Mouse (Mus musculus) liver, embryonic 16.5 days (tissue): ENCODE measurements around the gene Atp2b2. TPM values are rescaled to one million over a fixed set of nuclear protein-coding genes. Genes with fewer than 3 reads are reported as not detected.
A peak's percentile ranks its signal among the peaks of the same experiment; 100 is the strongest.

ENCODE experiments used
- ATAC-seq: fragments of 200-750 bp; cut with Nextera tagmentation; 2 replicates; pipeline ENCODE4 v1.8.0; 2017; ENCODE audit warnings: low read depth, mild to moderate bottlenecking, moderate number of reproducible peaks, moderate library complexity
- H3K27ac ChIP-seq: fragments of 300-500 bp; sonication (generic); 2 replicates; pipeline ENCODE4 v1.5.1; 2014; ENCODE audit warnings: mild to moderate bottlenecking, low read length
- H3K27me3 ChIP-seq: fragments of 300-500 bp; sonication (generic); 2 replicates; pipeline ENCODE4 v1.6.1; 2014; ENCODE audit warnings: low read depth, low read length, mixed read lengths; ENCODE audit not compliant: control insufficient read depth, insufficient read depth
- H3K36me3 ChIP-seq: fragments of 300-500 bp; sonication (generic); 2 replicates; pipeline ENCODE4 v1.6.1; 2014; ENCODE audit warnings: mild to moderate bottlenecking; ENCODE audit not compliant: control insufficient read depth, insufficient read depth
- H3K4me1 ChIP-seq: fragments of 300-500 bp; sonication (generic); 2 replicates; pipeline ENCODE4 v1.6.1; 2014; ENCODE audit warnings: low read depth, low read length, mixed read lengths; ENCODE audit not compliant: control insufficient read depth
- H3K4me2 ChIP-seq: fragments of 300-500 bp; sonication (generic); 2 replicates; pipeline ENCODE4 v1.6.1; 2014; ENCODE audit warnings: low read depth, low read length, mixed read lengths
- H3K4me3 ChIP-seq: fragments of 300-500 bp; sonication (generic); 2 replicates; pipeline ENCODE4 v1.5.1; 2014; ENCODE audit warnings: low read depth, mild to moderate bottlenecking, low read length
- H3K9ac ChIP-seq: fragments of 300-500 bp; sonication (generic); 2 replicates; pipeline ENCODE4 v1.6.1; 2014; ENCODE audit warnings: low read depth, low read length
- H3K9me3 ChIP-seq: fragments of 300-500 bp; sonication (generic); replicated peaks from 2 replicates; pipeline ENCODE4 v1.6.1; 2016; ENCODE audit warnings: low read length; ENCODE audit not compliant: control insufficient read depth
- WGBS: fragments of 180-500 bp; shearing (Covaris S2); extraction: QIAGEN DNeasy Blood & Tissue Kit; methylation state at CpG from one replicate; pipeline ENCODE4 v1.1.7; 2014; ENCODE audit not compliant: insufficient replicate concordance; 5-methylcytosine and 5-hydroxymethylcytosine counted together
- polyA plus RNA-seq: library from polyadenylated mRNA; unstranded; fragments of >200 nt; fragmentation: Nextera tagmentation; extraction: Ambion mirVana; gene quantifications from 2 replicates; pipeline ENCODE4 v1.2.1, GENCODE M21; 2015

Gene Atp2b2
- polyA plus RNA-seq, 1 experiment from 2014 or later, result 2.6 TPM

GRCm38 (mm10) chr6:113872654-113873053, 169.8 kb downstream of the Atp2b2 start:
- Histone ChIP-seq H3K9ac (no peak overlapping the region), H3K27me3 (no peaks in the 10 kb centered on the region), H3K4me1 (no peaks in the 10 kb centered on the region), H3K36me3 (no peaks in the 10 kb centered on the region), H3K4me3 (no peak overlapping the region), H3K4me2 (no peak overlapping the region), H3K27ac (no peak overlapping the region), H3K9me3 (no peaks in the 10 kb centered on the region)
- WGBS, result 56% methylated on average over 7 of the region's 7 CpGs
- no peak for ATAC-seq

- Histone ChIP-seq H3K36me3 (no peaks in the 10 kb centered on the region), H3K27ac (no peak overlapping the region), H3K4me2 (no peak overlapping the region), H3K4me3 (no peak overlapping the region), H3K27me3 (no peaks in the 10 kb centered on the region), H3K4me1 (no peaks in the 10 kb centered on the region), H3K9me3 (no peaks in the 10 kb centered on the region), H3K9ac (no peak overlapping the region)
- no peak for ATAC-seq
- 56% methylated on average over 9 of the region's 9 CpGs for WGBS
Measured at GRCm38 (mm10) chr6:113870775-113871174, 171.6 kb downstream of the Atp2b2 start.

- H3K27ac ChIP-seq, result no peak overlapping the region
- ATAC-seq, result no peak
- H3K27me3 ChIP-seq, result no peaks in the 10 kb centered on the region
- WGBS, result 65% methylated on average over 6 of the region's 6 CpGs
- H3K36me3 ChIP-seq, result no peaks in the 10 kb centered on the region
- no peak overlapping the region for H3K4me3 ChIP-seq
- no peaks in the 10 kb centered on the region for H3K4me1 ChIP-seq
- no peaks in the 10 kb centered on the region for H3K9me3 ChIP-seq
- no peak overlapping the region for H3K4me2 ChIP-seq
- no peak overlapping the region for H3K9ac ChIP-seq
Measured at GRCm38 (mm10) chr6:113868552-113868951, 173.9 kb downstream of the Atp2b2 start.

- WGBS, result 55% methylated on average over 7 of the region's 7 CpGs
Measured at GRCm38 (mm10) chr6:113865699-113866098, 176.7 kb downstream of the Atp2b2 start.

GRCm38 (mm10) chr6:113864812-113865211, 177.6 kb downstream of the Atp2b2 start:
- Histone ChIP-seq H3K36me3 (no peaks in the 10 kb centered on the region), H3K9me3 (no peaks in the 10 kb centered on the region), H3K27me3 (no peaks in the 10 kb centered on the region), H3K4me1 (no peaks in the 10 kb centered on the region), H3K27ac (no peak overlapping the region), H3K4me3 (no peak overlapping the region), H3K9ac (no peak overlapping the region), H3K4me2 (no peak overlapping the region)
- ATAC-seq, result no peak
- 36% methylated on average over 7 of the region's 8 CpGs for WGBS

More at GRCm38 (mm10) chr6:113865699-113866098, 176.7 kb downstream of the Atp2b2 start:
- Histone ChIP-seq H3K36me3 (no peaks in the 10 kb centered on the region), H3K27me3 (no peaks in the 10 kb centered on the region), H3K4me2 (peak overlapping the region; percentile 12; the same call in 1 of the 2 replicates), H3K4me3 (no peak overlapping the region), H3K9me3 (no peaks in the 10 kb centered on the region), H3K27ac (no peak overlapping the region), H3K4me1 (no peaks in the 10 kb centered on the region), H3K9ac (no peak overlapping the region)
- ATAC-seq, result peak; percentile 88

GRCm38 (mm10) chr6:113862955-113863354, 179.5 kb downstream of the Atp2b2 start:
- Histone ChIP-seq H3K9me3 (no peaks in the 10 kb centered on the region), H3K27ac (no peak overlapping the region), H3K27me3 (no peaks in the 10 kb centered on the region), H3K9ac (no peak overlapping the region), H3K4me2 (no peak overlapping the region), H3K4me1 (no peaks in the 10 kb centered on the region), H3K36me3 (no peaks in the 10 kb centered on the region), H3K4me3 (no peak overlapping the region)
- no peak for ATAC-seq
- WGBS, result 65% methylated on average over 4 of the region's 4 CpGs

- Histone ChIP-seq H3K27ac (no peak overlapping the region), H3K4me1 (no peaks in the 10 kb centered on the region), H3K36me3 (no peaks in the 10 kb centered on the region), H3K27me3 (no peaks in the 10 kb centered on the region), H3K9ac (no peak overlapping the region), H3K4me2 (no peak overlapping the region), H3K4me3 (no peak overlapping the region), H3K9me3 (no peaks in the 10 kb centered on the region)
- no peak for ATAC-seq
- 59% methylated on average over 3 of the region's 3 CpGs for WGBS
Measured at GRCm38 (mm10) chr6:113861938-113862337, 180.5 kb downstream of the Atp2b2 start.

- no peak overlapping the region for H3K4me2 ChIP-seq
- H3K4me3 ChIP-seq, result no peak overlapping the region
- H3K9ac ChIP-seq, result no peak overlapping the region
- 39% methylated on average over 4 of the region's 4 CpGs for WGBS
- no peak for ATAC-seq
- no peaks in the 10 kb centered on the region for H3K27me3 ChIP-seq
- no peaks in the 10 kb centered on the region for H3K9me3 ChIP-seq
- no peaks in the 10 kb centered on the region for H3K36me3 ChIP-seq
- H3K4me1 ChIP-seq, result no peaks in the 10 kb centered on the region
- no peak overlapping the region for H3K27ac ChIP-seq
Measured at GRCm38 (mm10) chr6:113861375-113861770, 181.0 kb downstream of the Atp2b2 start.

GRCm38 (mm10) chr6:113860735-113861374, 181.6 kb downstream of the Atp2b2 start:
- no peak for ATAC-seq
- Histone ChIP-seq H3K9ac (no peak overlapping the region), H3K9me3 (no peaks in the 10 kb centered on the region), H3K4me3 (no peak overlapping the region), H3K27ac (no peak overlapping the region), H3K4me2 (no peak overlapping the region), H3K36me3 (no peaks in the 10 kb centered on the region), H3K27me3 (no peaks in the 10 kb centered on the region), H3K4me1 (no peaks in the 10 kb centered on the region)
- WGBS, result 50% methylated on average over 15 of the region's 15 CpGs
